Mouse (Mus musculus) myocyte (in vitro differentiated cells): ENCODE measurements around the gene Psg27.

Experiments used
- E2F4 ChIP-seq: IDR thresholded peaks from one replicate; pipeline ENCODE4 v1.6.1; 2011; ENCODE audit warnings: mild to moderate bottlenecking, control low read depth, moderate library complexity; ENCODE audit not compliant: insufficient read depth
- MAX ChIP-seq: IDR thresholded peaks from one replicate; pipeline ENCODE4 v1.6.1; 2011; ENCODE audit warnings: low read depth, mild to moderate bottlenecking, control low read depth
- MYOG ChIP-seq, 3 experiments: IDR thresholded peaks; one replicate each; pipeline ENCODE4 v1.6.1; 2011; ENCODE audit warnings: control low read depth in 2 of 3, low read depth in 2 of 3, mild to moderate bottlenecking in 2 of 3; ENCODE audit not compliant: insufficient read length in 2 of 3, control insufficient read depth in 1 of 3, insufficient read depth in 1 of 3
- POLR2A ChIP-seq: IDR thresholded peaks from one replicate; pipeline ENCODE4 v1.6.1; 2011; ENCODE audit warnings: low read depth, mild to moderate bottlenecking, control low read depth, moderate library complexity; ENCODE audit not compliant: insufficient read length
- POLR2AphosphoS2 ChIP-seq: IDR thresholded peaks from one replicate; pipeline ENCODE4 v1.6.1; 2011; ENCODE audit warnings: low read depth, control low read depth; ENCODE audit not compliant: insufficient read length
- TCF12 ChIP-seq: IDR thresholded peaks from one replicate; pipeline ENCODE4 v1.6.1; 2011; ENCODE audit warnings: mild to moderate bottlenecking, control low read depth; ENCODE audit not compliant: poor library complexity, insufficient read depth, severe bottlenecking
- USF1 ChIP-seq: IDR thresholded peaks from one replicate; pipeline ENCODE4 v1.6.1; 2011; ENCODE audit warnings: low read depth, mild to moderate bottlenecking, control low read depth, moderate library complexity

DNA sequence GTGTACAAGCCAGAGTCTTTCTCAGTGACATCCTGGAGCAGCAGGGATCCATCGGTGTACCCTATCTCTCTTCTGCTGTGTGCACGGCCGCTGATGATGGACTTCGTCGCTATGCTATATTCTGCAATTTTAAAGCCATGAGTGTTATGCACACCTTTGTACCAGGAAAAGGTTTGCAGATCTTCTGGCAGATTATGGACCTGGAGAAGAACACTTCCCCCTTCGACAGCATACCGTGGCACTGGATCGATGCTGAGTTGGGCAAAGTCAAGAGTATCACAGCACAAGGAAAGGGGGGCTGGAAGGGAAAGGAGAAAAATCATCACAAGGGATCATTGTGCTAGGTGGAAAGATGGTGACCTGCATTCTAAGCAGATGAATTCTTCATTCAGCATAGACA, 42.4 kb downstream of the Psg27 start:
- TF ChIP-seq MYOG (IDR thresholded peaks at IDR 0.05; ENCODE audit: control insufficient read depth in 1 of 3, insufficient read depth in 1 of 3, insufficient read length in 2 of 3, low read depth in 2 of 3) (no peak), POLR2A (no peak), USF1 (no peak), POLR2AphosphoS2 (no peak), TCF12 (no peak), E2F4 (no peak), MAX (no peak)
